Mouse (Mus musculus): Measurements from ENCODE around the gene Arl4c. TPM values are rescaled to one million over a fixed set of nuclear protein-coding genes. Genes with fewer than 3 reads are reported as not detected.

The Arl4c gene
- total RNA-seq (2023): 100 to 1,000 TPM; 250 to 261 TPM

GRCm38 (mm10) chr1:88701870-88702661, at the start of gene Arl4c:
TSS of gene Arl4c (minus strand) at chr1:88702221.

Other genes starting within 250 kb of the Arl4c start
- gene Glrp1, start 192.2 kb downstream of the Arl4c start, total RNA-seq (2023): not detected